Mouse (Mus musculus) liver, embryonic 14.5 days (tissue): ENCODE measurements around the gene Pafah1b1. TPM values are rescaled to one million over a fixed set of nuclear protein-coding genes. Genes with fewer than 3 reads are reported as not detected.
A peak's percentile ranks its signal among the peaks of the same experiment; 100 is the strongest.

Experiments
- ATAC-seq: fragments of 200-750 bp; cut with Nextera tagmentation; 2 replicates; pipeline ENCODE4 v1.8.0; 2017; ENCODE audit warnings: moderate number of reproducible peaks, mild to moderate bottlenecking, moderate library complexity; ENCODE audit not compliant: insufficient read depth
- DNase-seq, 3 experiments: peaks; one replicate each; pipeline ENCODE4 v3.0.0-alpha.2; 2012 to 2013; ENCODE audit warnings: low read depth in 3 of 3, low spot score in 3 of 3
- H3K27ac ChIP-seq: fragments of 300-500 bp; sonication (generic); 2 replicates; pipeline ENCODE4 v1.5.1; 2014; ENCODE audit warnings: moderate library complexity, mild to moderate bottlenecking, control low read depth, inconsistent platforms
- H3K27me3 ChIP-seq: fragments of 300-500 bp; sonication (generic); 2 replicates; pipeline ENCODE4 v1.6.1; 2014; ENCODE audit warnings: mild to moderate bottlenecking, low read length, moderate library complexity; ENCODE audit not compliant: control insufficient read depth, insufficient read depth
- H3K36me3 ChIP-seq: fragments of 300-500 bp; sonication (generic); replicated peaks from 2 replicates; pipeline ENCODE4 v1.6.1; 2014; ENCODE audit warnings: low read depth; ENCODE audit not compliant: control insufficient read depth, insufficient read depth
- H3K4me1 ChIP-seq, 2 experiments: fragments of 200-500 bp in 1 of 2; fragments of 300-500 bp in 1 of 2; sonication (generic) in 1 of 2; replicated peaks; 2 replicates each; pipeline ENCODE4 v1.6.1; 2012 to 2014; ENCODE audit warnings: antibody characterized with exemption in 1 of 2, inconsistent platforms in 1 of 2, low read length in 1 of 2; ENCODE audit not compliant: control insufficient read depth in 2 of 2, insufficient read depth in 2 of 2
- H3K4me2 ChIP-seq: fragments of 300-500 bp; sonication (generic); 2 replicates; pipeline ENCODE4 v1.6.1; 2014; ENCODE audit warnings: low read depth, mild to moderate bottlenecking, control low read depth, moderate library complexity
- H3K4me3 ChIP-seq, 2 experiments: fragments of 200-500 bp in 1 of 2; fragments of 300-500 bp in 1 of 2; sonication (generic) in 1 of 2; 2 replicates each; pipeline ENCODE4 v1.5.1; 2012 to 2014; ENCODE audit warnings: low read depth in 2 of 2, low read length in 2 of 2, mild to moderate bottlenecking in 2 of 2, control low read depth in 1 of 2, inconsistent platforms in 1 of 2, moderate library complexity in 1 of 2; ENCODE audit not compliant: insufficient read depth in 1 of 2
- H3K9ac ChIP-seq: fragments of 300-500 bp; sonication (generic); replicated peaks from 2 replicates; pipeline ENCODE4 v1.6.1; 2014; ENCODE audit warnings: mild to moderate bottlenecking, control low read depth, moderate library complexity
- H3K9me3 ChIP-seq: fragments of 300-500 bp; sonication (generic); 2 replicates; pipeline ENCODE4 v1.6.1; 2016; ENCODE audit warnings: low read length, mixed read lengths; ENCODE audit not compliant: control insufficient read depth
- CTCF ChIP-seq: IDR thresholded peaks from 2 replicates; pipeline ENCODE4 v1.5.1; 2016; ENCODE audit warnings: antibody characterized with exemption, low read depth, control low read depth
- EP300 ChIP-seq: IDR thresholded peaks from 2 replicates; pipeline ENCODE4 v1.6.1; 2016; ENCODE audit warnings: antibody characterized with exemption, low read depth
- WGBS: fragments of 180-500 bp; shearing (Covaris S2); extraction: QIAGEN DNeasy Blood & Tissue Kit; methylation state at CpG from one replicate; pipeline ENCODE4 v1.1.7; 2014; ENCODE audit not compliant: insufficient replicate concordance; 5-methylcytosine and 5-hydroxymethylcytosine counted together
- polyA plus RNA-seq, 2 experiments: library from polyadenylated mRNA; depleted of rRNA in 1 of 2; stranded (reverse) in 1 of 2; unstranded in 1 of 2; fragments of >200 nt; fragmentation: Nextera tagmentation in 1 of 2; extraction: Ambion mirVana in 1 of 2; gene quantifications; 2 replicates each; pipeline versions ENCODE4 v1.2.1 to v1.2.3; 2012 to 2014

Gene Pafah1b1
- polyA plus RNA-seq, 2 experiments, result 18.2 to 42.1 TPM

DNA sequence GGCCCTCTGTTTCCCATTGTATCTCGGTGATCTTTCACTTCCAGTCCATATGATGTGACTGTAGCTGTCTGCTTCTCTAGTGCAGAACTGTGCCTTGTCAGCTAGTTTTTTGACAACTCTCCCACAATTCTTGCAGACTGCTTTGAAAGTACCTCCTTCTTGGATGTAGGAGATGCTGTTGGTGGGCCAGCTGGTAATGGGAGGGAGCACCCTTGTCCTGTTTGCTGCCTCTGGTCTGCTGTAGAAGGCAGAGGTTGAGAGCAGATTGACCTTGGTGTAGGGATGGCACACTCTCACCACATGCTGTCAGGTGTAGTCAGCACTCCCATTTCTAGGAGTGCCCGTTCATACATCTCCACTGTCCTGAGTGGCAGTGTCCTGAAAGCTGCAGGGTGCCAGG is 55.5 kb downstream of the Pafah1b1 start:
- no peak for TF ChIP-seq EP300
- TF ChIP-seq CTCF, result no peak
- Histone ChIP-seq H3K4me1 (peaks cover 11% of the 10 kb centered on the region in 2 experiments), H3K4me3 (no peak overlapping the region), H3K4me2 (no peak overlapping the region), H3K27me3 (no peaks in the 10 kb centered on the region), H3K27ac (no peak overlapping the region), H3K9ac (no peak overlapping the region), H3K9me3 (no peaks in the 10 kb centered on the region), H3K36me3 (peaks cover 41% of the 10 kb centered on the region)
- ATAC-seq (no peak), DNase-seq (no peak)
- 82% methylated on average over 2 of the region's 2 CpGs for WGBS

DNA sequence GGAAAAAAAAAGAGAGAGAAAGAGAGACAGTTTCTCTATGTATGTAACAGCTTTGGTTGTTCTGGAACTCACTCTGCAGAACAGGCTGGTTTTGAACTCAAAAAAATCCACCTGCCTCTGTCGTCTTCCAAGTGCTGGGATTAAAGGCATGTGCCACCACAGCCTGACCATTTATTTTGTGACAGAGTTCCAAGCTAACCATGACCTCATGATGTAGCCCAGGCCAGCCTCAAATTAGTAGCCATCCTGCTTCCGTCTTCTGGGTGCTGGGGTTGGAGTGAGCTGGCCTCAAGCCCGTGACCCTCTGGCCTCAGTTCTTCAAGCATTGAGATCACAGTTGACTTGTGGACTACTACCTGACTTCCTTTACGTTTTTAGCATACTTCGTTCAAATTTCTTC is 56.0 kb downstream of the Pafah1b1 start:
- DNase-seq (no peak), ATAC-seq (no peak)
- no peak for TF ChIP-seq EP300
- no peak for TF ChIP-seq CTCF
- no peaks in the 10 kb centered on the region for H3K9me3 ChIP-seq
- H3K36me3 ChIP-seq, result peaks cover 43% of the 10 kb centered on the region
- no peaks in the 10 kb centered on the region for H3K27me3 ChIP-seq
- H3K4me2 ChIP-seq, result no peak overlapping the region
- 85% methylated on average over 5 of the region's 5 CpGs for WGBS
- H3K4me1 ChIP-seq, result peaks cover 7% of the 10 kb centered on the region in 2 experiments
- H3K9ac ChIP-seq, result no peak overlapping the region
- no peak overlapping the region for H3K4me3 ChIP-seq
- no peak overlapping the region for H3K27ac ChIP-seq

- Histone ChIP-seq H3K9ac (no peak overlapping the region), H3K27me3 (no peaks in the 10 kb centered on the region), H3K27ac (no peak overlapping the region), H3K4me2 (no peak overlapping the region), H3K4me3 (no peak overlapping the region), H3K4me1 (no peaks in the 10 kb centered on the region), H3K36me3 (peaks cover 44% of the 10 kb centered on the region), H3K9me3 (no peaks in the 10 kb centered on the region)
- WGBS, result 86% methylated on average over 13 of the region's 13 CpGs
- ATAC-seq, result no peak
- TF ChIP-seq EP300 (no peak), CTCF (no peak)
- no peak for DNase-seq
Observed at GRCm38 (mm10) chr11:74667582-74668010, 56.9 kb downstream of the Pafah1b1 start.

- H3K27ac ChIP-seq, result no peak overlapping the region
- DNase-seq, result no peak
- H3K36me3 ChIP-seq, result peaks cover 50% of the 10 kb centered on the region
- no peaks in the 10 kb centered on the region for H3K9me3 ChIP-seq
- H3K4me1 ChIP-seq, result no peaks in the 10 kb centered on the region
- WGBS, result 82% methylated on average over 14 of the region's 14 CpGs
- TF ChIP-seq EP300 (no peak), CTCF (no peak)
- H3K4me3 ChIP-seq, result no peak overlapping the region
- H3K4me2 ChIP-seq, result no peak overlapping the region
- H3K9ac ChIP-seq, result no peak overlapping the region
- no peaks in the 10 kb centered on the region for H3K27me3 ChIP-seq
- ATAC-seq, result 0 out of 2 replicates have a peak, but pooled peaks have one; percentile 11
Observed at GRCm38 (mm10) chr11:74666776-74667581, 57.5 kb downstream of the Pafah1b1 start.

DNA sequence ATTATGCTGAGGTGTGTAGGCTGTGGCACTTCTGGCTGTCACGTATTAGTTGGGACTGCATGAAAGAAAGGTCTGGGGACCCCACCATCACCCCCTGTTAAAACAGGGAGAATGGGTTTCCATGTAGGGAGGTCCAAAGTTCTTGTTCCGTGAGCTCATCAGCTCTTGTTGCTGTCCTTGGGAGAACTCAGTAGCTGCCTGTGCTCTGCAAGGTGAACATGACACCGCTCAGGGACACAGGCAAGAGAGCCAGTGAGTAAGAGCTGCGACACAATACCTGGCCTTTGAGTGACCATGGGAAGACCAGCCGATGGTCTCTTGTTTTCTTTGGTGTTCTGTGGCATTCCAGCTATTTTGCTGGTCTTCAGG is 58.2 kb downstream of the Pafah1b1 start:
- 87% methylated on average over 5 of the region's 5 CpGs for WGBS
- peaks cover 56% of the 10 kb centered on the region for H3K36me3 ChIP-seq
- H3K27ac ChIP-seq, result no peak overlapping the region
- no peak for DNase-seq
- H3K4me2 ChIP-seq, result no peak overlapping the region
- TF ChIP-seq CTCF, result no peak
- no peak for TF ChIP-seq EP300
- H3K9ac ChIP-seq, result no peak overlapping the region
- no peak for ATAC-seq
- H3K9me3 ChIP-seq, result no peaks in the 10 kb centered on the region
- no peaks in the 10 kb centered on the region for H3K27me3 ChIP-seq
- H3K4me1 ChIP-seq, result no peaks in the 10 kb centered on the region
- H3K4me3 ChIP-seq, result no peak overlapping the region
